Comparison of ENCODE assay signal across 8 mouse cellular contexts in genomic region chr16:90995023-90995422, GRCm38 (mm10). TPM values are rescaled to one million over a fixed set of nuclear protein-coding genes. Genes with fewer than 3 reads are reported as not detected.
A peak's percentile ranks its signal among the peaks of the same experiment; 100 is the strongest.
DNase-seq lines count a peak whose midpoint lies in the region; ATAC-seq lines count a peak whose summit lies in the region.

No protein-coding gene starts in this region.

- H3K4me3 ChIP-seq in embryonic facial prominence, embryonic 15.5 days (replicated peaks), result no peak overlapping the region
- no peak overlapping the region for H3K4me3 ChIP-seq in intestine, embryonic 16.5 days (ENCODE audit: low read length)

- ATAC-seq in embryonic facial prominence, embryonic 15.5 days (ENCODE audit: insufficient number of reproducible peaks, low FRiP score, low TSS enrichment, low read depth), result peak; percentile 57; the same call in 1 of the 2 replicates
- ATAC-seq in intestine, embryonic 16.5 days, result 0 out of 2 replicates have a peak, but pooled peaks have one; percentile 32
- ATAC-seq in megakaryocyte progenitor cell, adult 5-6 weeks (replicated peaks; ENCODE audit: poor library complexity), result peak; percentile 72

- 61% methylated on average over 4 of the region's 4 CpGs for WGBS in embryonic facial prominence, embryonic 15.5 days
- WGBS in intestine, embryonic 16.5 days, result 44% methylated on average over 4 of the region's 4 CpGs

- H3K9ac ChIP-seq in embryonic facial prominence, embryonic 15.5 days, result no peak overlapping the region
- H3K9ac ChIP-seq in intestine, embryonic 16.5 days (ENCODE audit: low read depth, low read length), result peak overlapping the region; percentile 24; the same call in 1 of the 2 replicates

- H3K27me3 ChIP-seq in embryonic facial prominence, embryonic 15.5 days, result no peaks in the 10 kb centered on the region
- no peaks in the 10 kb centered on the region for H3K27me3 ChIP-seq in intestine, embryonic 16.5 days (replicated peaks; ENCODE audit: control insufficient read depth, insufficient read depth, low read length)

- peaks cover 11% of the 10 kb centered on the region; the same call in 1 of the 2 replicates for H3K36me3 ChIP-seq in embryonic facial prominence, embryonic 15.5 days
- H3K36me3 ChIP-seq in intestine, embryonic 16.5 days (ENCODE audit: control insufficient read depth, insufficient read depth, low read length), result no peaks in the 10 kb centered on the region

- H3K4me2 ChIP-seq in embryonic facial prominence, embryonic 15.5 days (replicated peaks), result no peak overlapping the region
- 0 out of 2 replicates have a peak overlapping the region, but pooled peaks have one; percentile 5 for H3K4me2 ChIP-seq in intestine, embryonic 16.5 days (ENCODE audit: low read depth, low read length)

- peaks cover 5% of the 10 kb centered on the region for H3K4me1 ChIP-seq in embryonic facial prominence, embryonic 15.5 days
- peaks cover 13% of the 10 kb centered on the region for H3K4me1 ChIP-seq in intestine, embryonic 16.5 days (ENCODE audit: control insufficient read depth, insufficient read depth, low read length)

- DNase-seq in kidney, postnatal 10 days, result peak; percentile 47
- DNase-seq in kidney, adult 8-10 months, result no peak
- no peak for DNase-seq in testis, postnatal 10 days (ENCODE audit: low spot score)
- no peak for DNase-seq in spleen, postnatal 4 days (ENCODE audit: low spot score in 2 of 2)
- no peak for DNase-seq in left cerebral cortex, adult 9 months (ENCODE audit: low spot score in 2 of 2)

- H3K9me3 ChIP-seq in embryonic facial prominence, embryonic 15.5 days (replicated peaks), result no peaks in the 10 kb centered on the region
- no peaks in the 10 kb centered on the region for H3K9me3 ChIP-seq in intestine, embryonic 16.5 days (ENCODE audit: control insufficient read depth, low read length)

- H3K27ac ChIP-seq in embryonic facial prominence, embryonic 15.5 days (replicated peaks), result no peak overlapping the region
- peak overlapping the region; percentile 78 for H3K27ac ChIP-seq in intestine, embryonic 16.5 days (ENCODE audit: low read length)

RNA-seq across cellular contexts. Expression of gene Synj1, which starts 16.1 kb away (rescaled TPM):
- polyA plus RNA-seq in embryonic facial prominence, embryonic 15.5 days (2015; fragmentation: Nextera tagmentation; extraction: Ambion mirVana), result 13.5 and 14.0 TPM in 2 replicates
- 16.5 and 16.9 TPM in 2 replicates for polyA plus RNA-seq in intestine, embryonic 16.5 days (2015; fragmentation: Nextera tagmentation; extraction: Ambion mirVana)
- 38.8 and 46.3 TPM in 2 replicates for total RNA-seq in megakaryocyte progenitor cell, adult 5-6 weeks (2015)
- 16.2 and 19.1 TPM in 2 replicates for total RNA-seq in megakaryocyte progenitor cell, adult 5-6 weeks (2017)

RNA-seq across cellular contexts. Expression of gene Paxbp1, which starts 49.3 kb away (rescaled TPM):
- polyA plus RNA-seq in embryonic facial prominence, embryonic 15.5 days (2015; fragmentation: Nextera tagmentation; extraction: Ambion mirVana), result 53.4 and 55.8 TPM in 2 replicates
- 33.4 and 35.9 TPM in 2 replicates for polyA plus RNA-seq in intestine, embryonic 16.5 days (2015; fragmentation: Nextera tagmentation; extraction: Ambion mirVana)
- 69.4 and 95.7 TPM in 2 replicates for total RNA-seq in megakaryocyte progenitor cell, adult 5-6 weeks (2015)
- 77.0 and 96.2 TPM in 2 replicates for total RNA-seq in megakaryocyte progenitor cell, adult 5-6 weeks (2017)
